Mouse (Mus musculus): ENCODE measurements around the gene Rbms2. TPM values are rescaled to one million over a fixed set of nuclear protein-coding genes. Genes with fewer than 3 reads are reported as not detected.
A peak's percentile ranks its signal among the peaks of the same experiment; 100 is the strongest.
"Not testable (repeated sequence)": the region's sequence is repeated elsewhere in the genome, so short reads cannot be mapped to it uniquely, and the experiment has no call there.

The Rbms2 gene
- polyA plus RNA-seq (2015; fragmentation: Nextera tagmentation; extraction: Ambion mirVana): 12.4 and 12.7 TPM in 2 replicates

DNA sequence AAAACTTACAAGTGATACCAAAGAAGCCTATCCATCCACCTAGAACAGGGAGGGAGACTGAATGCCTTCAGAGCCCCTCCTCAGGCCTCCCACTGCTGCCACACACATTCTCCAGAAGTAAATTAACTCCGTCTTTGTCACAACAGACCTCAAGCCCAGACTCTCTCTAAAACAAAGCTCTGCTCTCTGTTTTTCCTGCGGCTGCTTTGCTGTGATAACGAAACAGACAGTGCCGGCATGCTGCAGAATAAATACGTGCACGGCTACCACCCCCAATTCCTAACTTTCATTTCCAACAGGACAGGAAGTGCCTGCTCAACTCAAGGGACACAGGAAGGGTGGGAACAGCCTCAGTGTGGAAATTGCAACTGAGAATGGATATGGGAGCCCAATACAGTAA is at the start of gene Rbms2:
Rbms2 (minus strand) TSS at position 309 of the 400 bp plus-strand sequence.
- peaks cover 16% of the 10 kb centered on the region for H3K4me1 ChIP-seq (replicated peaks)
- H3K27me3 ChIP-seq: no peaks in the 10 kb centered on the region
- no peaks in the 10 kb centered on the region for H3K9me3 ChIP-seq
- no peak within 1 kb of the TSS; the same call in 1 of the 2 replicates for H3K27ac ChIP-seq (replicated peaks)
- 5% methylated on average over 6 of the region's 6 CpGs for WGBS
- H3K36me3 ChIP-seq: no peaks in the 10 kb centered on the region
- no peak for ATAC-seq (ENCODE audit: low read depth)
- H3K4me2 ChIP-seq: peak within 1 kb of the TSS; percentile 39
- no peak within 1 kb of the TSS for H3K4me3 ChIP-seq
- peak within 1 kb of the TSS; percentile 38 for H3K9ac ChIP-seq

DNA sequence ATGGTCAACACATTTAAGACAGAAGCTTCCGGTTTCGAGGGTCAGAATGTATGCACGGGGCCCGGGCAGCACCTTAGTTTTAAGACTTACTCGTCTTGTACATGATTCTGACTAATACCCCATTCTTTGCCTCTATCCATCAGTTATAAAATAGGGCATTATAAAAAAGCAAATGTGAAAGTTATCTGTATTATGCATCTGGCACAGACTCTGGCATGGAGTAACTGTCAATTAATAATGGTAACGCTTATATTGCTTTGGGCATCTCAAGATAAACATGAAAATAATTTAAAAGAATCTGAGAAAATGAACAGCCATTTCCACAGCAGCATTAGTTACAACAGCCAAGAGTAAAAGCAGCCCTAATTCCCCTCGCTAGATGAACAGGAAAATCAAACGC is 47.9 kb upstream of the Rbms2 start:
- Histone ChIP-seq H3K27ac (replicated peaks) (no peak overlapping the region), H3K9ac (no peak overlapping the region), H3K9me3 (no peaks in the 10 kb centered on the region), H3K27me3 (no peaks in the 10 kb centered on the region), H3K4me3 (no peak overlapping the region), H3K4me1 (replicated peaks) (peaks cover 9% of the 10 kb centered on the region), H3K36me3 (no peaks in the 10 kb centered on the region), H3K4me2 (no peak overlapping the region)
- ATAC-seq (ENCODE audit: low read depth): no peak
- 92% methylated on average over 8 of the region's 8 CpGs for WGBS

DNA sequence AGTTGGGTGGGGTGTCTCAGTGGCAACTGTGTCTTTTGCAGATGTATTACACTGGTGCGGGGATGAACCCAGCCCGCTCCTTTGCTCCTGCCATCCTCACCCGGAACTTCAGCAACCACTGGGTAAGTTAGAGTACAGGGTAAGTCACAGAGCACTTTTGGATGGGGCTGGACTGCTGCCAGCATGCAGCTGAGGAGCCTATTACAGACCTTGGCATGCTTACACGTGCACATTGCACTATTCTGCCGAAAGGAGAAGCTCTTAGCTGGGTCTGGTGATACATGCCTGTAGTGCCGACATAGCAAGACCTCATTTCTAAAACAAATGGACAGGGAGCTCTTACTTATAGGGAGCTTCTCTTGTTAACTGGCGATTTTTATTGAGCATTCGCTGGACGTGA is 47.5 kb upstream of the Rbms2 start:
- Histone ChIP-seq H3K27me3 (no peaks in the 10 kb centered on the region), H3K4me3 (no peak overlapping the region), H3K27ac (replicated peaks) (no peak overlapping the region), H3K9ac (no peak overlapping the region), H3K4me1 (replicated peaks) (peaks cover 6% of the 10 kb centered on the region; the same call in 1 of the 2 replicates), H3K4me2 (no peak overlapping the region), H3K9me3 (no peaks in the 10 kb centered on the region), H3K36me3 (no peaks in the 10 kb centered on the region)
- 83% methylated on average over 9 of the region's 9 CpGs for WGBS
- no peak for ATAC-seq (ENCODE audit: low read depth)

DNA sequence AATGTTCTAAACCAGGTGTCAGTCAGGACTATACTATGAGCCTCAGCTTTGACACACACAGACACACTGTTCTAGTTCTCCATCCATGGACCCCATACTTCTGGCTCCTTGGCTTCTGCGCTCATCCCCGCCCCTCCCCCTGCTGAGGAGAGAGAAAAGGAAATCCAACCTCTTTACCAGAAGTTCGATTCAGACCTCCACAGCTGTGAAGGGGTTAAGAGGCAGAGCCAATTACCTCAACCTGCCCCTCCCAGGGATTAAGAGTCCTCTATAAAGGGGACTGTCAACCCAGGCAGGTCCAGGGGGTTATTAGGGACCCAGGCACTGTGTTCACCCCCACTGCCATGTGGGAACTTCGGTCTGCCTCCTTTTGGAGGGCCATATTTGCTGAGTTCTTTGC is 45.4 kb upstream of the Rbms2 start, which contains the start of gene Mip:
Mip (plus strand) TSS at position 301 of the 400 bp plus-strand sequence.
- ATAC-seq (ENCODE audit: low read depth): no peak
- Histone ChIP-seq H3K36me3 (no peaks in the 10 kb centered on the region), H3K4me3 (no peak within 1 kb of the TSS), H3K9me3 (no peaks in the 10 kb centered on the region), H3K9ac (no peak within 1 kb of the TSS), H3K27ac (replicated peaks) (no peak within 1 kb of the TSS), H3K4me2 (no peak within 1 kb of the TSS), H3K4me1 (replicated peaks) (no peaks in the 10 kb centered on the region), H3K27me3 (no peaks in the 10 kb centered on the region)
- WGBS: 53% methylated on average over 4 of the region's 4 CpGs

DNA sequence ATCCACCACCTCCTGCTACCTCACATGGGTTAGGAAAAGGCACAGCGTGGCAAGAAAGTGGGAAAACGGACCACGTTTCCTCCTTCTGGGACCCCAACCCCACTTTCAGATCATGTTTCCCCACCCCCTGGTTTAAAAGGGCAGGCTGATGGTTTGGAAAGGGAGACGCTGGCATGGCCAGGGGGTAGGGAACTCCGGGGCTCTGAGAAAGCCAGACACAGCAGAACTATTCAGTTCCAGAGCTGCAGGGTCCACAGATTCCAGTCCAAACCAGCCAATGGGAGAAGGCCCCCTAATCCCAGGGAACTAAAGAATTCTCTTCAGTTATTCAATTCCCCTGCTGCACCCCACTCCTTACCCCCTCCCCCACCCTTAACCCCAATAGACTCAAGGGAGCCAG is 45.0 kb upstream of the Rbms2 start:
- no peak for ATAC-seq (ENCODE audit: low read depth)
- Histone ChIP-seq H3K9me3 (no peaks in the 10 kb centered on the region), H3K27me3 (no peaks in the 10 kb centered on the region), H3K4me1 (replicated peaks) (no peaks in the 10 kb centered on the region), H3K36me3 (no peaks in the 10 kb centered on the region), H3K4me3 (no peak overlapping the region), H3K4me2 (no peak overlapping the region), H3K27ac (replicated peaks) (no peak overlapping the region), H3K9ac (no peak overlapping the region)
- 62% methylated on average over 5 of the region's 5 CpGs for WGBS

DNA sequence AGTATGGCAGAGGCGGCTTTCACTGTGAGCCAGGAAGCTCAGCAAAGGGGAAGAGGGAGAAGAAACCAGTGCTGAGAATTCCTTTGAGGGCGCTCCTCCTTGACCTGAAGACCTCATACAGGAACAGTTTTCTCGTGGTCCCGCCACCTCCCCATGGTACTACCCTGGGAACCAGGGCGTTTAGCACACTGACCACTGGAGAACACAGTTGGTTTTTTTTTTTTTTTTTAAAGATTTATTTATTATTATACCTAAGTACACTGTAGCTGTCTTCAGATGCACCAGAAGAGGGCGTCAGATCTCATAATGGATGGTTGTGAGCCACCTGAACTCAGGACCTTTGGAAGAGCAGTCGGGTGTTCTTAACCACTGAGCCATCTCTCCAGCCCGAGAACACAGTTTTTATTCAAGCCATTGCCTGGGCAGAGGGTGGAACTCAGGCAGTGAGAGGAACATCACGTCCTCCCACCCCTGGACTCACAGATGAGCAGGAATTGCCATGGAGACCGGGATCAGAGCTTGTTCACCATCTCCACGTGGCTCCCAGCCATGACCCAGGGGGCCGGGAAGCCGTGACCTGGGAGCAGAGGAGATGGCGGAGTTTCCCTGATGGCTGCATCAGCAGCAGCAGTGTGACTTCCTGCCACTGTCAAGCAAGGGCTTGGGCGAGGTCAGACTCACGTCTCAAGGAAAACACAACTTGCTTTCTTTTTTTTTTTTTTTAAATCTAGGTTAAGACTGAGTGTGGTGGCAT is 41.6 kb upstream of the Rbms2 start:
- Histone ChIP-seq H3K27me3 (no peaks in the 10 kb centered on the region), H3K27ac (replicated peaks) (no peak overlapping the region), H3K36me3 (no peaks in the 10 kb centered on the region), H3K4me2 (no peak overlapping the region), H3K9ac (no peak overlapping the region), H3K9me3 (no peaks in the 10 kb centered on the region), H3K4me1 (replicated peaks) (no peaks in the 10 kb centered on the region), H3K4me3 (no peak overlapping the region)
- WGBS: 62% methylated on average over 16 of the region's 16 CpGs
- ATAC-seq (ENCODE audit: low read depth): no peak

DNA sequence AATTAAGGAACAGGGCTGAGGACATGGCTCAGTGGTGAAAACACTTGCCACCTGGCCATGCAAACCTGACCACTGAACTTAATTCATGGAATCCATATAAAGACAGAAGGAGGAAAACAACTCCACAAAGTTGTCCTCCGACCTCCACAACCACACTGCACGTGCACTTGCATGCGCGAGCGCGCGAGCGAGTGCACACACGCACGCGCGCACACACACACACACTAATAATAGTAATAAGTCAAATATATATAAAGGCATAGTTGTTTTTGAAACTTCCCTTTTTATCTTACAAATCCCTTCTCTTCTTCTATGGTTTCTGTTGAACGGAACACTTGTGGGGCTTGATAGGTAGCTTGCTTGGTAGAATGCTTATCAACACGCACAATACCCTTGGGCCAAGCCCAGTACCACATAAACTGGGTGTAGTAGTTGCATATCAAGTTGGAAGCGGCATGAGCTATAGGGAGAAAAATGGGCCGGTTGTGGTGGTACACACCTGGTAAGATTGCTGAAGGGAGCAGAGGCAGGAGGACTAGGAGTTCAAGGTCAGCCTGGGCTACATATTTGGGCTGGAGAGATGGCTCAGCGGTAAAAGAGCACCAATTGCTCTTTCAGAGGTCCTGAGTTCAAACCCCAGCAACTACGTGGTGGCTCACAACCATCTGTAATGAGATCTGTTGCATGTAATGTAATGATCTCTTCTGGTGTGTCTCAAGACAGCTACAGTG is 38.5 kb upstream of the Rbms2 start:
- no peaks in the 10 kb centered on the region for H3K9me3 ChIP-seq
- ATAC-seq (ENCODE audit: low read depth): no peak
- no peak overlapping the region for H3K9ac ChIP-seq
- no peaks in the 10 kb centered on the region for H3K36me3 ChIP-seq
- no peak overlapping the region for H3K27ac ChIP-seq (replicated peaks)
- H3K27me3 ChIP-seq: peaks cover 9% of the 10 kb centered on the region
- no peak overlapping the region for H3K4me3 ChIP-seq
- no peak overlapping the region for H3K4me2 ChIP-seq
- no peaks in the 10 kb centered on the region for H3K4me1 ChIP-seq (replicated peaks)
- WGBS: 94% methylated on average over 18 of the region's 18 CpGs

DNA sequence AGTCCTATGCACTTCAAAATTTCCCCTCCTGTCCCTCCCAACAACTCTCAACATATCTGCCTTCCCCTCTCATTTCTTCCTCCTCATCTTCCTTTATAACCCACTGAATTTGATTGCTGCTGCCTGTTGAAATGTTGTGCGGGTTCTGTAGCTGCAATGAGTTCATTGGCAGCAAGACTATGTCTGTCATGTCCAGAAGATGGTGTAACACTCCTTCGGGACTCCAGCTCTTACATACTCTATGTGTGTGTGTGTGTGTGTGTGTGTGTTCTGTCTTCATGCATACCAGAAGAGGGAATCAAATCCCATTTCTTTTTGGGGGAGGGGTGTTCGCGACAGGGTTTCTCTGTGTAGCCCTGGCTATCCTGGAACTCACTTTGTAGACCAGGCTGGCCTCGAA is 34.9 kb upstream of the Rbms2 start:
- H3K27me3 ChIP-seq: peaks cover 9% of the 10 kb centered on the region
- H3K4me3 ChIP-seq: no peak overlapping the region
- no peak overlapping the region for H3K9ac ChIP-seq
- no peaks in the 10 kb centered on the region for H3K9me3 ChIP-seq
- H3K27ac ChIP-seq (replicated peaks): no peak overlapping the region
- ATAC-seq (ENCODE audit: low read depth): no peak
- peaks cover 23% of the 10 kb centered on the region for H3K4me1 ChIP-seq (replicated peaks)
- H3K36me3 ChIP-seq: no peaks in the 10 kb centered on the region
- WGBS: 81% methylated on average over 5 of the region's 5 CpGs
- H3K4me2 ChIP-seq: no peak overlapping the region

DNA sequence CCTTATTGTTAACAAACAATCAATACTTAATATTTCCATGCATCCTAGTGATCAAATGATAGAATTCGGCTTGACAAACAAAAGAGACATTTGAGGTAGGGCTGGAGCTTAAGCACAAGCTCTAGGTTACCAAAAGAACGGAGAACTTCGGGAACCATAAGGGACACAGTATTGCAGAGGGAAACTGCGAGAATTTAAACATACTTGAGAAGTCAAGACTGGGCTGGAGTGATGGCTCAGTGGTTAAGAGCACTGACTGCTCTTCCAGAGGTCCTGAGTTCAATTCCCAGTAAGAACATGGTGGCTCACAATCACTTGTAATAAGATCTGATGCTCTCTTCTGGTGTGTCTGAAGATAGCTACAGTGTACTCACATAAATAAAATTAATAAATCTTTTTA is 34.0 kb upstream of the Rbms2 start:
- not testable (repeated sequence) for H3K27me3 ChIP-seq; H3K4me3 ChIP-seq; H3K9ac ChIP-seq; H3K4me2 ChIP-seq; H3K9me3 ChIP-seq; H3K36me3 ChIP-seq; ATAC-seq (ENCODE audit: low read depth); H3K27ac ChIP-seq (replicated peaks)
- 92% methylated on average over 4 of the region's 4 CpGs for WGBS
- H3K4me1 ChIP-seq (replicated peaks): peaks cover 23% of the 10 kb centered on the region

DNA sequence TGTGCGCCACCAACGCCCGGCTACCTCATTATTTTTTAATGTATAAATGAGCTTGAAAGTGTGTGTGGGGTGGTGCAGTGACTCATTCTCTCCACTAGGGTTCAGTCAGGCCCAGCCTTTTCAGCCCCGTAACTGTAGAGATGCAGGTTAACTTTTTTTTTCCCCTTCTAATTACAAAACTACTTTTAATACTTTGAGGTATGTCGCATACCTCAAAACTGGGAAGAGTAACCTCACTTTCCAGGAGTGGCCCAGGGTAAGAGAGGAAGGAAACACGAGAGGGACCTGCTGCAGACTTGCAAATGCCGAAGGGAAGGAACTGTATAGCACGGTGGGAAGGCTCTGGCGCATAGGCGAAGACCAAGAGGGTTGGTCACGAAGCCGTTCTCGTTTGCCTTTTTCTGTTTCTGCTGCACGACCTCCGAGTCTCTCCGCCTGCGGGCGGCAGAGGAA is 32.8 kb upstream of the Rbms2 start:
- H3K27me3 ChIP-seq: peaks cover 9% of the 10 kb centered on the region
- peaks cover 23% of the 10 kb centered on the region for H3K4me1 ChIP-seq (replicated peaks)
- peak overlapping the region; percentile 55 for H3K4me2 ChIP-seq
- no peak overlapping the region for H3K27ac ChIP-seq (replicated peaks)
- H3K36me3 ChIP-seq: no peaks in the 10 kb centered on the region
- H3K9me3 ChIP-seq: no peaks in the 10 kb centered on the region
- ATAC-seq (ENCODE audit: low read depth): no peak
- peak overlapping the region; percentile 54 for H3K9ac ChIP-seq
- H3K4me3 ChIP-seq: peak overlapping the region; percentile 26
- WGBS: 2% methylated on average over 18 of the region's 18 CpGs

DNA sequence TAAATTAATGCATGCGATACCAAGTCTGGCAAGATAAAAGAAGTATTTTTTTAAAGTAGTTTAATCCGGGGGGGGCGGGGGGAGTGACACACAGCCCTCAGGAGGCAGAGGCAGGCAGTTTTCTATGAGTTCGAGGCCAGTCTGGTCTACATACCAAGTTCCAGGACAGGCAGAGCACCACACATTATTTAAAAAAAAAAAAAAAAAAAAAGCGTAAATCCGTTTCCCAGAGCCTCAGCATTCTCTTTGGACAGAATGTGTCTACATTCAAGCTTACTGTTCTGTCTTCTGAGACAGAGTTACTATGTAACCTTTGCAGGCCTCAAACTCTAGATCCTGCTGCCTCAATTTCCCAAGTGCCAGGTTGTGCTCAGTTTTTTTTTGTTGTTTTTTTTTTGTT is 32.1 kb upstream of the Rbms2 start:
- H3K9me3 ChIP-seq: no peaks in the 10 kb centered on the region
- H3K4me1 ChIP-seq (replicated peaks): peaks cover 23% of the 10 kb centered on the region
- 51% methylated on average over 6 of the region's 6 CpGs for WGBS
- peak overlapping the region; percentile 64 for H3K4me3 ChIP-seq
- ATAC-seq (ENCODE audit: low read depth): peak; percentile 9; the same call in 1 of the 2 replicates
- H3K36me3 ChIP-seq: no peaks in the 10 kb centered on the region
- H3K27ac ChIP-seq (replicated peaks): peak overlapping the region; percentile 54; the same call in 1 of the 2 replicates
- H3K4me2 ChIP-seq: peak overlapping the region; percentile 92
- H3K27me3 ChIP-seq: peaks cover 9% of the 10 kb centered on the region
- peak overlapping the region; percentile 73; the same call in 1 of the 2 replicates for H3K9ac ChIP-seq

DNA sequence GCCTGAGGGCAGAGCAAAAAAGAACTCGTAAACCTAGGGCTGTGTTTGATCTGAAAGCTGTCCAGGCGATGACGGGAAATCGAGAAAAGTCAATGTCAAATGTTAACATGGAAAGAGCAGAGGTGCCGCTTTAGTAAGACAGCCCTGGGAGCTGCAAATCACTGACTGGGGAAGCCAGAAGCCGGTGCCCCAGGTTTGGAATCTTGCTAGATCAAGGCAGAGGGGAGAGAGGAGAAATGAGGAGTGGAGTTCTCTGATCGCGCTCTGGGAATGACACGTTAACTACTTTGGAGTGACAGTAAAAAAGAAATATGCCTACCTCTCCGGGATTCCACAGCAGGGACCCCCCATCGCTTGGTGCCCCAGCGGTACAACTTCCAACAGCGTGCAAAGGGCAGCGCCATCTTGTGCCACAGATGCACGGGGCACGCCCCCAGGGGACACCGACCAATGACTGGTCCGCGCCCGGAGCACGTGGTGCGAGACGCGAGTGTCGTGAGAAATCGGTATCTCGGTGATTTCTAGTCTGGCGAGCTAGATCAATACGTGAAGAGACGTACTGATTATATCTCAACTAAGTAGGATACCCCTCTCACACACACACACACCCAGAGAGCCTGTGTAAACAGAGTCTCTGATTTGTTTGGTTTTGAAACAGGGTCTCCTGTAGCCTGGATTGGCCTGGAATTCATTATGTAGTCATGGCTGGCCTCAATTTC is 31.5 kb upstream of the Rbms2 start, which contains the start of gene Spryd4:
Spryd4 (minus strand) TSS at position 418 of the 719 bp plus-strand sequence.
- Histone ChIP-seq H3K27ac (replicated peaks) (peak within 1 kb of the TSS; percentile 54), H3K4me3 (peak within 1 kb of the TSS; percentile 64), H3K36me3 (peaks cover 4% of the 10 kb centered on the region), H3K9ac (peak within 1 kb of the TSS; percentile 73), H3K27me3 (peaks cover 9% of the 10 kb centered on the region), H3K4me2 (peak within 1 kb of the TSS; percentile 92), H3K4me1 (replicated peaks) (peaks cover 23% of the 10 kb centered on the region), H3K9me3 (no peaks in the 10 kb centered on the region)
- WGBS: under 1% methylated on average over 30 of the region's 30 CpGs
- ATAC-seq (ENCODE audit: low read depth): peak; percentile 92
